In genomic region chr6:99038977-99039376, GRCm38 (mm10) we compare ENCODE assay signal across 17 mouse cellular contexts.
"Had no signal": no experiment of that assay in that cellular context is flagged by ENCODE, and none has a peak within 500 bp of the region (broad histone marks: within the 10 kb centered on the region; RNA-seq: fewer than 3 reads in every experiment).

No protein-coding gene starts in this region.

- H3K27ac ChIP-seq: lung, embryonic 15.5 days; macrophage; midbrain, embryonic 13.5 days; midbrain, embryonic 15.5 days; neural tube, embryonic 12.5 days; stomach, embryonic 15.5 days; stomach, postnatal 0 days had no signal

- H3K9me3 ChIP-seq: lung, embryonic 15.5 days; megakaryocyte, embryonic 14.5 days; midbrain, embryonic 13.5 days; midbrain, embryonic 15.5 days; stomach, embryonic 15.5 days had no signal

- H3K4me3 ChIP-seq: lung, embryonic 15.5 days; megakaryocyte, embryonic 14.5 days; midbrain, embryonic 13.5 days; midbrain, embryonic 15.5 days; neural tube, embryonic 12.5 days; stomach, embryonic 15.5 days had no signal

- H3K9ac ChIP-seq: lung, embryonic 15.5 days; midbrain, embryonic 13.5 days; midbrain, embryonic 15.5 days; neural tube, embryonic 12.5 days; stomach, embryonic 15.5 days had no signal

- H3K4me2 ChIP-seq: lung, embryonic 15.5 days; midbrain, embryonic 11.5 days; midbrain, embryonic 13.5 days; midbrain, embryonic 15.5 days; neural tube, embryonic 12.5 days; stomach, embryonic 15.5 days had no signal

- DNase-seq: lung, adult 2 months; lung, postnatal 14 days; lung, postnatal 36 days; right cerebral cortex, postnatal 14 days; thymus, adult 2 months; thymus, postnatal 25 days; thymus, postnatal 4 days had no signal

- H3K36me3 ChIP-seq: lung, embryonic 15.5 days; midbrain, embryonic 13.5 days; midbrain, embryonic 15.5 days; neural tube, embryonic 12.5 days; stomach, embryonic 15.5 days had no signal

- ATAC-seq: lung, postnatal 0 days; midbrain, embryonic 13.5 days; midbrain, embryonic 15.5 days had no signal

- H3K27me3 ChIP-seq: lung, embryonic 15.5 days; megakaryocyte, embryonic 14.5 days; midbrain, embryonic 13.5 days; midbrain, embryonic 15.5 days; neural tube, embryonic 12.5 days; stomach, embryonic 15.5 days had no signal

- H3K4me1 ChIP-seq: midbrain, embryonic 15.5 days; stomach, embryonic 15.5 days had no signal
